Mouse (Mus musculus) 3T3-L1 (cell line): ENCODE measurements around the gene Fancl.
"Not testable (repeated sequence)": the region's sequence is repeated elsewhere in the genome, so short reads cannot be mapped to it uniquely, and the experiment has no call there.

ENCODE experiments used
- DNase-seq: peaks from one replicate; pipeline ENCODE4 v3.0.0-alpha.2; 2015; ENCODE audit warnings: low read depth, low spot score

Fancl gene

DNA sequence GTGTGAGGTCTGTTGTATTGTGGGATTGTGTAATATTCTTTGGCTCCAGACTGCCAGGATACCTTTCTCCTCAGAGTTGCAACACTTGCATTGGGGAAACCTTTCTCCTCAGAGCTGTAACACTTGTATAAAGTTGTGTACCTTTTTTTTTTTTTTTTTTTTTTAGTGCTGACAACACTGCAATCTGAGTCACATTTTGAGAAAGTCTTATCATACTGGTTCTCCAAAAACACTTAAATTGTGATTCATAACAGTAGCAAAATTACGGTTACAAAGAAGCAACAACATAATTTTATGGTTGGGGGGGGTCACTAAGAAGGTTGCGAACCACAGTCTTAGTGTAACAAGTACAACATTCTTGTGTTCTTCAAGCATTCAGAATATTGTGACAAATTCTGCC is at the start of gene Fancl:
Gene Fancl, plus strand, starts transcription at position 165 of the 400 bp plus-strand sequence.
- peak; percentile 17 for DNase-seq

DNA sequence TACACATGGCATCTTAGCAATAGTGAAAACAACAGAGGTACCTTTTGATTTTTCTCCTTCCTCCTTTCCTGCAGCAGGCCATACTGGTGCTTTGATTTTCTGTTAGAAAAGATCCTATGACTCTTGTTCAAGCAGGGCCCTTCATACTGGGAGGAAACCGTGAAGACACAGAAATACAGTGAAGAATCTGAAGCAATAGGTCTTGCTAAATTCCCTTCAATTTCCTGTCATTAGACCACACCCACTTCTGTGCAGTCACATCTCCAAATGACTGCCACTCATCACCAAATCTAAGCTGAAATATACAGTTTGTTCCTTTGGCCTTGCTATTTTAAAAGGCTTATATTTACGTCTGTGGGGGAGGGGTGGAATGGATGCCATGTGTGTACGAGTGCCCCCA is 49.1 kb upstream of the Fancl start:
- no peak for DNase-seq

DNA sequence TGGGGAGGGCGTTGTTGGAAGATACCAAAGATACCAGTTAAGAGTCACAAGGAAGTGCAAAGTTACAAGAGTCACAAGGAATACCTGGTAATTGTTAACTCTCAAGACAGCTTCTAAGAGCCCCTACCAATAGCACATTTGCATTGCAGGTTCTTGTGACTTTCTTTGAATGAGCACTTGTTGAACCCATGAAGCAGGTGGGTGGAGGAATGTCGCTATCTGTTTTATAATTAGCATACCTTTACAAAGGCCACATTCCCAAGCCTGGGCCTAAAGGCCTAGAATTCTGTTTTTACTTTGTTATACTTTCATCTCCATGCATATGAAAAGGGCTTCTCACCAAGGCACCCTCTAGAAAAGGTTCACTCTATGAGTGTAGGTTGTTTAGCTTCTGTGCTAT is 15.8 kb upstream of the Fancl start:
- DNase-seq, result not testable (repeated sequence)

DNA sequence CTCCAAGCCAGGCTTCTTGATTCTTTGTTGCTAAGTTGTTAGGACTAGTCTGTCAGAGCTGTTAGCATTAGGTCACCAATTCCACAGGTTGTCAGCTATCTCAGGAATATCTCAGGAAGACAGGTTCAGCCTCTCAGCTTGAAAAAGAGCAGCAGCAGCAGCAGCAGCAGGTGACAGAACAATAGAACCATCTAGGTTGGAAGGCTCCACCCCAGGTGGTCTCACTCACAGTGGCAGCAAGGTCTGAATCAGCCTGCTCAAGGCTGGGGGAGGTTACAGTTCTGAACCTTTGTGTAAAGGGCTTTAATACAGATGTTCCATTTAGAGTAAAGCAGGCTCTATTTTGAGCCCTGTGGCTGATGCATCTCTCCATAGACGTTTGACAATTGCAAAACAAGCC is 14.0 kb upstream of the Fancl start:
- not testable (repeated sequence) for DNase-seq

DNA sequence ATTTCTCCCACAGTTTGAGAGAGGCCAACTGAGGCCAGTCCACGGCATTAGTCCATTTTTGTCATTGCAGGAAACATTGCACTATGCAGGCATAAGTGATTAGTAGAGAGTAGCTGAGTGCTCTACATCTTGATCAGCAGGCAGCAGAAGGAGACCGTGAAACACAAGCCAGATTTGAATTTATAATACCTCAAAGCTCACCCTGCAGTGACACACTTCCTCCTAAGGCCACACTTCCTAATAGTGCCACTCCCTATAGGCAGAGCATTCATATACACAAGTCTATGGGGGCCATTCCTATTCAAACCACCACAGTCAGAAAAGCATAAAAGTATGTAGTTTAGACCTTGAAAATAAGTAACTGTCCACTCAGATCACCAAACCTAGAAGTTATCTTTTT is 11.8 kb upstream of the Fancl start:
- DNase-seq, result no peak

GRCm38 (mm10) chr11:26378074-26378473 is 7.9 kb upstream of the Fancl start:
- DNase-seq, result no peak

DNA sequence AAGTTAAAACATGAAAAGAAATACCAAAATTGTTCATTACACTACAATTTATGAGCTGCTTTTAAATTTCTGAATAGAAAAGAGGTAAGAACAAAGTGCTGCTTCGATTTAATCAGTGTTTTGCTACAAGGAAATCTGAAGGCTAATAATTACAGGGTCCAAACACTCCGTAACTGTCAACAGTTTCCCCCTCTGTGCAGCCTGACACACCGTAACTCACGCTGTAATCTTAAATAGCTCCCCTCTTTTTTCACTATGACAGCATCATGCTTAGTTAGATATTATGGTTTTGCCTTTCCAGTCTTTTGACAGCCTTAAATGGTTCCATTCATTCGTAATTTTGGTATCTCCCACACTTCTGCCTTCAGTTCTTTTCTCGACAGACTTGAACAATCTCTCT is 4.4 kb upstream of the Fancl start:
- DNase-seq, result no peak

GRCm38 (mm10) chr11:26386678-26387077 is 743 bp downstream of the Fancl start:
- DNase-seq, result no peak

- peak; percentile 93 for DNase-seq
Observed at GRCm38 (mm10) chr11:26387087-26387611, 1.2 kb downstream of the Fancl start.

DNA sequence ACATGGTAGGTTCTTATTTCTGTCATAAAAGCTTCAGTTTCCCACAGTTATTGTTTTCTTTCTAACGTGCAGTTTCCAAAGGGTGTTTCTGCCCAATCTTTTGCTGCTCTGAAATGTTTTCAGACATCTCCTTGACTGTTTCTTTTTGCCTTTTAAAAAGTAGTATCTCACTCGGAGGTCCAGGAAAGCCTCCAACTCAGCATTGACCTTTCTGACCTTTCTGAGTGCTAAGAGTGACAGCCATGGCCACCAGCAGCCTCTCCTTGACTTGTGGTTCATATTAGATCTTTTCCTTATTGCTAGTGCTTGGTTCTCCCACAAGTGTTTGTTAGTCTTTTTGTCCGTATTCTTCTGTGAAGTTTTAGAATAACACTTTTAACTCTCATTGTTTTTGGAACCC is 9.6 kb downstream of the Fancl start:
- no peak for DNase-seq

DNA sequence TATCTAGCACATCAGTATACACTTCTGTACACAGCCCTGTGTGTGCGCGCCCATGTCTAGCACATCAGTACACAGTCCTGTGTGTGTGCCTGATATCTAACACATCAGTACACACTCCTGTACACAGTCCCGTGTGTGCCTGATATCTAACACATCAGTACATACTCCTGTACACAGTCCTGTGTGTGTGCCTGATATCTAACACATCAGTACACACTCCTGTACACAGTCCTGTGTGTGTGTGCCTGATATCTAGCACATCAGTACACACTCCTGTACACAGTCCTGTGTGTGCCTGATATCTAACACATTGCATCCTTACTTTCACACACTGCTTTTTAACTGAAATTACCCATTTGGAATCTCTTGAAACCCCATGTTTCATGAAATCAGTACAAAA is 27.0 kb downstream of the Fancl start:
- no peak for DNase-seq

- DNase-seq, result no peak
Observed at GRCm38 (mm10) chr11:26421472-26421871, 35.5 kb downstream of the Fancl start.

- no peak for DNase-seq
Observed at GRCm38 (mm10) chr11:26434229-26434628, 48.3 kb downstream of the Fancl start.

DNA sequence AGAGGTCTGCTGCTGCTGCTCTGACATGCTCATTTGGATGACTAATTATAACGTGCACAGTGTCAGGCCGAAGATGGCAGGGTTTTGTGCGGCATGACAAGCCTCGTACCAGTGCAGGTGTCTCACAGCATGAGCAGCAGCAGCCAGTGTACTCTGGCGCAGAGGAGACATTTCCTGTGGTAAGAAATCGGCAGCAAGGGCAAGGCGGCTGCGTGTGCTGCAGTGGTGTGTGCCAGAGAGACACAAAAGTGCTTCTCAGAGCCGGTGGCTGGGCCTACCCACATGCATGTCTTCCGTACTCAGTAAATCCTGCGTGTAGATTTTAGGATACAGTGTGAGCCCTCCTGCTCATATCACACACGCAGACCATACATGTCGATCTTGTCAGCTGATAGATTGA is 51.9 kb downstream of the Fancl start:
- DNase-seq, result no peak

GRCm38 (mm10) chr11:26441121-26441520 is 55.2 kb downstream of the Fancl start:
- no peak for DNase-seq

GRCm38 (mm10) chr11:26444374-26444773 is 58.4 kb downstream of the Fancl start:
- no peak for DNase-seq

DNA sequence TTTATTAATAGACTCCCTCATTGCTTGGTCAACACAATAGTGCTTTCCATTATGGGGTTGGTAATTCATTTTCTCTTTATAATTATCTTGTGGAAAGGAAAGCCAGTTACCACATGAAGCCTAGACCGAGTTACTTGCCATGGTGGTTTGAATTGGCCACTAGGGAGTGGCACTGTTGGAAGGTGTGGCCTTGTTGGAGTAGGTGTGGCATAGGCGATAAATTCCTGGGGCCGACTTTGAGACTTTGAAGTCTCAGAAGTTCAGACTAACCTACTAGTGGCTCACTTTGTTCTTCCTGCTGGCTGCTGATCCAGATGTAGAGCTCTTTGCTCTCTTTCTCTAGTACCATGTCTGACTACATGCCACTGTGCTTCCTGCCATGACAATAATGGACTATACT is 63.9 kb downstream of the Fancl start:
- no peak for DNase-seq

DNA sequence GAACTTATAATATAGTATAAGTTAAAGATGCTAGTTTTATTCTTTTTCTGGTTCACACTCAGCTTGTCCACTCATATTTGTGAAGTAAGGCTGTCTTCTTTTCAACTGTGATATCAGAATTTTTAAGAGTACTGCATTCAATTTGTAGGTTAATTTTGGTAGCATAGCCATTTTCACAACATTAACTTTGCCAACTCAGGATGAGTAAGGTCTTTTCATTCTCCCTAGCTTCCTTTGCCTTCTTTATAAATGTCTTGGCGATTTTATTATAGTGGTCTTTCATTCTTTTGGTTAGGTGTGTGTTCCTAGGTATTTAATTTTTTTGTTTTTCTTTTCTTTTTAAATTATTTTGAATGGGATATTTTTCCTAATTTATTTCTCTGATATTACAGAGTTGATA is 64.7 kb downstream of the Fancl start:
- DNase-seq, result no peak

GRCm38 (mm10) chr11:26451228-26451627 is 65.3 kb downstream of the Fancl start:
- no peak for DNase-seq

DNA sequence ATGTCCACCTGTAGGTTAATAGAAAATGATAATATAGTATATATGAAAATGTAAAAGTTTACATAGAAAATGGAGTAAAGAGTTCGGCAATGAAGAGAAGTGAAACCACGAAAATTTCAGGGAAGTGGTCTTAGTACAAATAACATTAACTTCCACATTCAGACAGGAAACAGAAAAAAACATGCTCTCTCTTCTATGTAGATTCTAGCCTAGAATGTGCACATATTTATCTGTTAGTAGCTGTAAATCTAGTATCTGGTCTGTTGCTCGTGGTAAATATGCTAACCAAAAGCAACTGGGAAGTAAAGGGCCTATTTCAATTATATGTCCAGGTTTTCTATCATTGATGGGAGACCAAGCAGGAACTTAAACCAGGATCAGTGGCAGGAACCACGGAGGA is 66.8 kb downstream of the Fancl start:
- no peak for DNase-seq

DNA sequence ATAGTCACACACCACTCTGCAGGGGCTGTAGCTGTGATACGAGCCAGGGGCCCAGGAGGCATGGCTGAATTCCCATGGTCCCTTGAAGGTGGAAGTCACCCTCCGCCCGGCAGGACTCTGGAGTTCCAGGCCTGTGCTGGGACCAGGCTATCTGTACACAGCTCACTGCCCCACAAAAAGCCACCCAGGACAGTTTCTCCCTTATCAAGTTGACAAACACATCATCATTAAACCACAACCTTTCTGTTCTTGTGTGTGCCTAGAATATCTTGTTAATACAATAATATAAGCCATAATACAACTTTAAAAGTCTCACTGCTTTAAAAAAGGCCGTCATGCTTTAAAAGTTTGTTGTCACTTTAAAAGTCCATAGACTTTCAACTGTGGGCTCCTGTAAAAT is 68.1 kb downstream of the Fancl start:
- no peak for DNase-seq

DNA sequence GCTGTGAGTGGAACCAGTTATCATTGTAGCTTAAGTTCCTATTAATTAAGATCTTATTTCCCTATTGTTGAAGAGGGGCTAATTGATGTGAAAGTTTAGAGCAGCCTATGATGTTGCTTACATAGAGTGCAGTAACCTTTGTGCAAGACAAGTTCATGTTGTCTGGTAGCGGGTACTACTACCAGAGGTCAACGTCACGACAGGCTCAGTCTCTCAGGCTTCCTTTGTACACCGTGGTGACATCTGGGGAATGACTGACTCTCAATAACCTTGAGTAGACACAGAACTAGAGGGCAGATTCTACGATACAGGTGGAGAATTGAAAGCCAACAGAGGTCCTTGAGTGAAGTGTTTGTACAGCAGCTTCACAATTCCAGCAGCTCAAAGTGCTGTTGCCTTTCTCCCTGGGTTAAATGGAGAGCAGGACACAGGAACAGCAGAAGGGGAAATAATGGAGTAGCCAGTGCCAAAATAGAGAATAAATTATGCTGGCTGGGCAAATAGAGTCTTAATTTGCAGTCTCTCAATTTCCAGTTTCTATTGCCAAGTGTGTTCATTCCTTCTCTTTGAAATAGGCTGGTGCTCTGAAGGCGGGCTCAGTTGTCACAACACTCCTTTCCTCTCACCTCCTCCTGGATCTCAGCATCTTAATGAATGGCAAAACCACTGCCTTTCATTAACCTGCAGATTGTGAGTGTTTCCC is 91.3 kb downstream of the Fancl start:
- no peak for DNase-seq

DNA sequence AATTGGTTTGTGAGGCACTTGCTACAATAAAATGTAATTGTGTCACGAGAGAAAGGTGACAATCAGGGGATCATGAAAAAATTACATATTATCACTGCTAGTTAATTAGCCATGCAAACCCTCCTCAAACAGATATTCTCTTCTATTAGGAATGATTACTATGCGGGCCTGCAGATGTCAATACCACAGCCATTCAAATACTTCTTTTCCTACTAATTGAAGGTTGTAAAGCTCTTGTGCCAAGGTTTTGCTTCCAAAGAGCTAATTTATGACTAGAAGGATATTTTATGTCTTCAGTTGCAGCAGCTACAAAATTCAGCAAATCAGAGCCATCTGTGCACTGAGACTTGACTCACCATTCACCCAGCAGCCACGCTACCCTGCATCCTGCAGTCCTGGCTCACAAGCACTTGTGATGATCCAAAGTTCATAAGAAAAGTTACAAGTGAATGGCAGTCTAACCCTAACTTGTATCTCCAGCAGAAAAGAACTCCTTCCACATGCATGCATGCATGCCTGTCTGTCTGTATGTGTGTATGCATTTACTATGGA is 95.8 kb downstream of the Fancl start:
- no peak for DNase-seq
